Mouse (Mus musculus) right cerebral cortex, postnatal 4 days (tissue): ENCODE data around the gene Nat10.

Experiments used
- DNase-seq: peaks from one replicate; pipeline ENCODE4 v3.0.0-alpha.2; 2022

Gene Nat10

DNA sequence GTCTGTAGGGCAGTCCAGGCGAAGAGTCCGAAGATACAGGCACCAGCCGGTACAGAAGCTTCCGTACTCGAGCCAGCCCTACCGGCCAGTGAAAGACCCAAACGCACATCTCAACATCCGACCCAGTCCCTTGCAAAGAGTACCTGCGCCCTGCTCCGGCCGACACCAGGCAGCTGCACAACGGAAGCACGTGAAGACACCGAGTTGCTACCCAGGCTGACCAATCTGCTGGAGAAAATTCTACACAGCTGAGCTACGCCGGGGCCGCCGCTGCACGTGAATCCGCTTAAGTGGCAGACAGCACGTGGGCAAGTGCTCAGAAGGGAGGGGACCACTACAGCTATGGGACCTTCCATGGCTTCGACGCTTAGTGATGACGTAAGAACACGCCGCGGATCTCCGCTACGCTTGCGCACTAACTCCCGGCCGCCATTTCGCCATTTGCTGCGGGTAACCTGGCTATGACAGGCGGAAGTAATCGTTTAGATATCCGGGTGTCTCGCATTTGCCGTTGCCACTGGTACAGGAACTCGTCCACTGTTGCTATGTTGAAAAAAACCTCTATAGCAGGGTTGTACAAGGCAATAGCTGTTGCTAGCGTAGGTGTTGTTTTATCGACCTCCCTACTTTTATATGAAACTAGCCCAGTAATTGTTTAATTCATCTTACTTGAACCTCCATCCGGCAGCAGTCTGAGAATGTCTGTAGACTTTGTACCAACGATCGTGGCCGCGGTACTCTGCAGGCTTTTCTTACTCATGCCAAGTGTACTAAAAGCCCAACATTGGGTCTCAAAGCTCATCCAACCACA lies at the start of gene Nat10:
TSS of gene Nat10 (minus strand) at position 365 of the 811 bp plus-strand sequence.
- peak; percentile 98 for DNase-seq

DNA sequence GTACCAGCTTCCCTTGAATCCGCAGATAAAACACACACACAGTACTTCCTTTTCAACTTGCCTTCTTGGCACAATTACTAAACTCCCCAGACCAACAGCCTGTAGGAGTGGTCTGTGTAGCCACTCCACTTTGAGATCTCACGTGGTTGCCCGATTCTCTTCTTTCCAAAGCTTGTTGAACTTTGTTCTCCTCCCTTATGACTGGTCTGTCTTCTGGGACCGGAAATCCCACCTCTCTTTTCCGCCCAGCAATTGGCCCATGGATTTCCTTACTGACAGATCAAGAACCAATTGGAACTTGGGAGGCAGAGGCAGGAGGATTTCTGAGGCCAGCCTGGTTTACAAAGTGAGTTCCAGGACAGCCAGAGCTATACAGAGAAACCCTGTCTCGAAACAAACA lies 49.3 kb upstream of the Nat10 start:
- DNase-seq = no peak

DNA sequence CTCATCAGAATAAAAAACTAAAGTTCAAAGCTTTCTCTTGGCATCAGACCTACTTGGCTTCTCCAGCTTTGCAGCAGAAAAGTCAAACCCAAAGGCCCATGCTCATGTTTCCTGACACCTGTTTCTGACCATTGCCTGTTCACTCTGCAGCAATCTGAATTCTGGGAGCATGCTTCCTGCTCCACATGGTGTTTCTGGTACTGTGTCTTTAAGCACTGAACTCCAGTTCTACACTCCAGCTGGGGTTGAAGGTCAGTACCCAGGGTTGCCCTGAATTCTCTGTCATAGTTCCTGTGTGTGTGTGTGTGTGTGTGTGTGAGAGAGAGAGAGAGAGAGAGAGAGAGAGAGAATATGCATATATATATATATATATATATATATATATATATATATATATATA lies 47.4 kb upstream of the Nat10 start:
- DNase-seq = no peak

DNA sequence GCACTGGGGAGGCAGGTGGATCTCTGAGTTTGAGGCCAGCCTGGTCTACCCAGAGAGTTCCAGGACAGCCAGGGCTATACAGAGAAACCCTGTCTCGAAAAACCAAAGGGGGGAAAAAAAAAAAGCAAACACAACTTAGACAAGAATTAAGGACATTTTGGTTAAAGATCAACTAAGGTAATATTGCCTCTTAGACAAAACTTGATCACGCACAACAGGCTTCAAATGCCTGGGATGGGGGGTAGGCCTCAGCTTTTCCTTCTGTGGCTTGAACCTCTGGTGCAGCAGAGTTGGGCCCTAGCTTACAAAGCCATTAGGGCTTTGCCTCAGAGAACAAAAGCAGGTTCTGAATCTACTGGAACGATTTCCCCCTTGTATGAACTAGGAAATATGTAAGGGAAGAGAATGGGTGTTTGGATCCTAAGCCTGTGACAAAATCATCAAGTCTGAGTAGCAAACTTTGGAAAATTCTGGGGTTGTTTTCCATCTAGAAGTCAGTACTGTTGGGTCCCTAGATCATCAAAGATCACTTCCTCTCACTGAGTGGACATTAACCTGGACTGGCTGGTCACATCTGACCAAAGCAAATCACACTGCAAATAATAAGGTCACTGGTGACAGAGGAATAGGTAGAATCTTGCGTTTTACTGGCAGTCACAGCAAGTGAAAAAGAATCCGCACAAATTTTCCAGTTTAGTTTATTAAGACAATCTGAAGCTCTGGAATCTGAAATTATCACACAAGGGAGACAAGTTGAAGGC lies 42.9 kb upstream of the Nat10 start:
- no peak for DNase-seq

DNA sequence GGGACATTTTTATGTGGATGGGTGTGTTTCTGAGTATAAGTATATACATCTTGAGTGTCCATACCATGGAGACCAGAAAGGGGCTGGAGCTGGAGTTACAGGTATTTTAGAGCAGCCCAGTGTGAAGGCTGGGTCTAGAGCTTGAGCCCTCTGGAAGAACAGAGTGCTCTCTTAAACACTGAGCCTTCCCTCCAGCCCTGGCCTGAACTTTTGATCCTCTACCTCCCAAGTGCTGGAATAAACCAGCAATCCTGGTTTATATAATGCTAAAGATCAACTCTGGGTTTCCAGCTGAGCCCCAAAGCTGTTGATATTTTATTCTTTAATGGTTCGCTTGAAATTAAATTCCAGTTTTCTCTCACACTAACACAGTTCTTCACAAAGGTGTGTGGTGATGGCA lies 41.4 kb upstream of the Nat10 start:
- no peak for DNase-seq

DNA sequence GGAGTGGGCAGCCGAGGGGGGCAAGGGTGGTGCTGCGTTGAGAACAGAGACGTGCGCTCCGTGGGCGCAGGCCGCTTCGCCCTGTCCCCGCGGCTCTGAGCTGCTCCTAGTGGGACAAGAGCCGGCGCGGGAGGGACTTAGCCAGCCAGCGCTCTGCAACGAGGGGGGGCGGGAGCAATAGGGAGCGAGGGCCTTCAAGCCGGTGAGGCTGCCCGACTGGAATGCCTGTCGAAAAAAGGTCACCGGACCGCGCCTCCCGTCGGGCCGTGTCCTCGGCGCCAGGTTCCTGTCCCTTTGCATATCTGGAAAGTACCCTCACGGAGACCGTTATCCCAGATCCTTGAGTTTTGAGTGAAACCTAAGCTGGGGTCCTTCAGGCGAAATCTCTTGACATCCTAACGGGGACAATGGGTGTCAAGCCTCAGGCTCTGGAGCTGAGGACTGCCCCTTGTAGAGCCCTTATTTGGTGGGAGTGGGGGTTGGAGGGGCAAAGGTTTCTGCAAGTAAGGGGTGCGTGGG lies 36.5 kb upstream of the Nat10 start, which contains the start of gene Caprin1:
TSS of gene Caprin1 (minus strand) at position 159 of the 519 bp plus-strand sequence.
- peak; percentile 90 for DNase-seq

DNA sequence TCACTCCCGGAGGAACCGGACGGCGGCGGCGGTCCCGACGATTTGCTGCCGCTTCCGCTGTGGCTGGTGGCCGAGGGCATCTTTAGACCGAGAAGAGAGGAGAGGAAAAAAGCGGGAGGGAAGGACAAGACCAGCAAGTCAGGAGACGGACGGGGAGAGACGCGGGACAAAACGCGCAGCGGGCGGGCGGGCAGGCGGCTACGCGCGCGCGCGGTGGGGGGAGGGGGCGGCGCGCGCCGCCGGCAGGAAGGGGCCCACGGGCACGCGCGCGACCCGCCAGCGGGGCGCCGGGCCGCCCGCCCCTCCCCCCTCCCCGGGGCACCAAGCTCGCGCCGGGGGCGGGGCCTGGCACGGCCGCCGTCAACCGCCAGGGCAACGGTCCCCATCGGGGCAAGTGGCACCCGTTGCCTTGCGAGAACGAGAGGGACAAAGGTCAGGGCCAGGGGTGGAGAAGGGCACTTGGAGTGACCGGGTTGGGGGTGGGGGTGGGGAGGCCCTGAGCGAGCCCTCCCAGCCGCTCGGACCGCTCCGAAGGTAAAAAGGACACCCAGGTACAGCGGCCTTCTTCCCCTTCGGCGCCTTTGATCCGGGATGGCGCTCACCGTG lies 35.9 kb upstream of the Nat10 start:
- peak; percentile 87 for DNase-seq

DNA sequence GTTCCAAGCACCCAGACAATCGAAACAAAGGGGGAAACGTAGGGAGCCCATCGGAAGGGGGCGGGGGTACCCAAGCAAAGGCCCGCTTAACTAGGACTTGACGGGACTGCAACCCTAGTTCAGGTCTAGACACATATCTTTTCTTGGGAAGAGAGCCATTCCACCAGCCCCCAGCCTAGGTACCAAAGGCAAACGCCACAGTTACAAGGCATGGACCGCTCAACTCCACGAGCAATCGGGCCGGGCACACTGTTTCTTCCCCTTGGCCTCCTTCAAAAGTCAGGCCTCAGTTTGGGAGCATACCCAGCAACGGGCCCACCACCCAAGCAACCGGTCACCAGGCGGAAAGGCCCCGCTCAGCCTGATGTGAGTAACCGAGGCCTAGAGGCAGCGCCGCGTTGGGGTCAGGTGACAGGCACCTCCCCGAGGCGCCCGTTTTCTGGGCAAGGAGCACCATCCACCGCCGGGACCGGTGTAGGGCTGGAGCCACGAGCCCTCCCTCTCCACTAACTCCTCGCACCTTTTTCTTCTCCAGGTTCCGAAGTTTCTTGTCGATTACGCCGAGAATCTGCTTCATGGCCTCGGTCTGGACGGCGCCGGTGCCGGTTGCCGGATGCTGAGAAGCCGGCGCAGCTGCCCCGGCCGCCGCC lies 35.3 kb upstream of the Nat10 start:
- peak; percentile 55 for DNase-seq

DNA sequence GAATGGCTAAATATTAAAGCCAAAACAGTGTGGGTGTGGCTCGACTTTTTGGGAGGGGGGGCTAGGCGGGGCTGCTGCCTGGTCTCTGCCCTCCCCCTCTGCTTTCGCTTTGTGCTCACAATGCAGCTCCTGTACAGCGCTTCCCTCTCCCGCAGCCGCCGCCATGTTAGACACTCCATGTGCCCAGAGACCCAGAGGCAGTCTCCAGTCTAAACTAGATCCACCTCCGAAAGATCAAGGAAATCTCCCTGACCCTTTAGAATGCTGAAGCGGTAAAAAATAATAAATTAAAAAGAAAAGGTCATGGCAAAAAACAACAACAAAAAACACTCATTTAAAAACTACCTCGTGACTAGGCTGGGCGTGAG lies 34.8 kb upstream of the Nat10 start:
- DNase-seq = peak; percentile 59

DNA sequence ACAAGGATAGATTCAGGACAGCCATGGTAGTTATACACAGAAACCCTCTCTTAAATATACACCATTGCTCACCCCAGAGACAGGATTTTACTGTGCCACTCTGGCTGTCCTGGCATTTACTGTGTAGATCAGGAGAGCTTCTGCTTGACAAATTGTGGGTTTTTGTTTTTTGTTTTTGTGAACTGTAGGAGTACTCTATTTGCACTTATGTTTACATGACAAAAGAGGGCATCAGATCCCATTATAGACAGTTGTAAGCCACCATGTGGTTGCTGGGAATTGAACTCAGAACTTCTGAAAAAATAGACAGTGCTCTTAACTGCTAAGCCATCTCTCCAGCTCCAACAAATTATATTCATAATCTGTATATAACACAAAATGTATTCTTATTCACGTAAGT lies 30.9 kb upstream of the Nat10 start:
- DNase-seq = no peak

DNA sequence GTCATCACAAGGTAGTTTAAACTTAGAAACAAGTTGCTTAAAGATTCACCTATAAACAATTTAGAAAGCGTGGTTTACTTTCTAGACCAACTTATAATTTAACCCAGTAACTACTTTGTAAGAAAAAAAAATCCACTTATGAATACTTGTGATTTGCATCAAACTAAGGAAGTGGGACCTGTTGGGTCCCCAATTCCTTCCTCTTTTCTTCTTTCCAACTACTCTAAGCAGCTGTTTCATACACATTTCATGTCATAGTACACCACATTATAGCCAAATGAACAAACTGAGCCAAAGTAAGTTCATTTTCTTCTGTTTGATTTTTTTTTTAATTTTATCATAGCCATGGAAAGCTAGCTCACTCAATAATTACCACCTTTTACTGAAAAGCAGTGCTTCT lies 24.7 kb upstream of the Nat10 start:
- no peak for DNase-seq

DNA sequence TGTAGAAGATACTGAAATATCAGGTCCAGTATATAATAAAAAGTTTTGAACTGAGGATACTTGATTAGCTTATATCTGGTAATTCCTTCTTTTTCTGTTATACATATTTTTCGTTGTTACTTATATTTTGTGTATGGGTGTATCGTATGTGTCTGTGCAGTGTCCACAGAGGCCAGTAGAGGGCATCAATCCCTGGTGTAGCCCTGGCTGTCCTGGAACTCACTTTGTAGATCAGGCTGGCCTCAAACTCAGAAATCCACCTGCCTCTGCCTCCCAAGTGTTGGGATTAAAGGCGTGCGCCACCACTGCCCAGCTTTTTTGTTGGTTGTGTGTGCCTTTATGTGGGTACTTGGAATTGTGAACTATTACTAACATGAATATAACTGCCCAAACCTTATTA lies 23.6 kb upstream of the Nat10 start:
- no peak for DNase-seq

DNA sequence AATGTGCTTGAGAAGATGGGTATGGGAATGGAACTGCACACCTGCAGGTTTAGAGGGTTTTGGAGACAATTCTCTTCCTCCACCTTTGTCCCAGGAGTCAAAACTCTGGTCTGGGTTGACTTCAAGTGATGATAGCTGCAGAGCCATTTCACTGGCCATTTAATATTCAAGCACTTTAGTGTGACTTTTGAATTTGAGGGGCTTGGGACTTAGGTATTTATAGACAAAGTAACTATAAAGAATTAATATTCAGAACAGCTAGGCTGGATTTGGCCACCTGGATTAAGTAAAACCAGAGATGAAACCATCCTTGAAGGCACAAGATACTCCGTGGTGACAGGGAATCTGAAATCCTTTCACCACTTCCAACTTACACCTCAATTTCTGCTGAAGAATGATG lies 1.4 kb upstream of the Nat10 start:
- DNase-seq = no peak

DNA sequence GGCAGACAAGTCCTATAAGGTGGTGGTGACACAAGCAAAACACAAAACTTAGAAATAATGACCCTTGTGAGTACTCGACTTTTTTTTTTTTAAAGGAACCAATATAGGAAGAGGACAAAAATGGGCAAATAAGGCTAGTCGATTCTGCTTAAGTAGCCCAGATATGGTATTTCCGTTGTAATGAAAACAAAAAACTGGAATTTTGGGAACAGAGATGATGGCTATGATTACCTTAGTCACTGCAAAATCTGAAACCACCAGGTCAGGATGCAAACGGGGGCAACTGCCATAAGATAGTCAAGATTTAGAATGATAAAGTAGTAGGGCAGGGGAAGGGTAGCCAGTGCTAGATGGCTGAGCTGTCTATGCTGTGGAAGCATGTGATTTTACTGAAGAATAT lies 923 bp upstream of the Nat10 start:
- no peak for DNase-seq

DNA sequence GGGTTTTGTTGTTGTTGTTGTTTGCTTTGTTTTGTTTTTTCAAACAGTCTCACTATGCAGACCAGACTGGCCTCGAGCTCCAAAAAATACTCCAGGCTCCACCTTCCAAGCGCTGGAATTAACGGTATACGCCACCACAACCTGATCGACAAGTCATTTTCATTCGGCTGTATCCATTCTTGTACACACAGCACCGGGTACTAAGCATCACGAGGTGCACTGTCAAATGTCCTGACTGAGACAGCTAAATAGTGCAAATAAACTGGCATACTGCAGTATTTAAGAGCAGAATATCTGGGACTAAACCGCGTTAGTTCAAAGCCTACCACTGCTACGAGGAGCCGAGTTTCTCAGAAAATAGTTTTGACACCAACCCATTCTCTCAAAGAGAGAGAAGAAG lies 649 bp downstream of the Nat10 start:
- no peak for DNase-seq

DNA sequence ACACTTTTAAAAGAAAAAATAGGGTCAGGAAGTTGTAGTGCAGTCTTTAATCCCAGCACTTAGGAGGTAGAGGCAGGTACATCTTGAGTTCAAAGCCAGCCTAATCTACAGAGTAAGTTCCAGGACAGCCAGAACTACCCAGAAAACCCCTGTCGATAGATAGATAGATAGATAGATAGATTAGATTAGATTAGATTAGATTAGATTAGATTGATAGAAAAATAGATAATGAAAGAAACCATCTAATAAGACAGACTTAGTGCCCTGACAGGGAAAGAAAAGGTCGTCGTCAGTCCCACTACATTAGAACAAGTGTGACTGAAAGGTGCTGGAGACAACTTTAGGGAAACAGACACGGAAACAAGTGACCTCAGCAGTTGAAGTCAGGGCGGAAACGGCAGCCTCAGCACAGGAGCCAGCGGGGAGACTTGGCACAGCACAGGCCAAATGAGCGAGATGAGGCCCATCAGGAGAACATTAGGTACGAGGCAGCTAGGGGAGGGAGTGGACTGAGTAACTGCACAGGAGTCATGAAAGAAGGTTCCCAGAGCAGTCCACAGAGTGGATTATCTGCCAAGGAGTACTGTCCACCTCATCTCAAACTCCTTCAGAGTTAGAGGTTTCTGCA lies 5.5 kb downstream of the Nat10 start:
- DNase-seq = no peak

DNA sequence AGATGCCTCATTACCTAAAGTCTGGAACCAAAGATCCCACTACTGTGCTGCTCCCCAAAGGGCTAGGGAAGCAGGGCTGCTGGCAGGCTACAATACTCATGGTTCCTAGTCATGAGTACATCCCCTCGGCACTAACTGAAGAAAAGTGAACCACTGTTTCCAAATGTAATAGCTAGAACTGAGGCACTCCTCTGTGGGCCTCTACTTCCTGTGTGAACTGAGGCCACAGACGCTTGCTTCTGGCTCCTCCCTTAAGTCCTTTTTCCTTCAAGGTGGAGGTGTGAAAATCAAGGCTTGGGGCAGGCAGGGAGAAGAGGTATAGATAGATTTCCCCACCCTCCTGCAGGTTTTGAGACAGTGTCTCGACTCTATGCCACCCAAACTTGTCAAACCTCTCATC lies 6.5 kb downstream of the Nat10 start:
- no peak for DNase-seq

DNA sequence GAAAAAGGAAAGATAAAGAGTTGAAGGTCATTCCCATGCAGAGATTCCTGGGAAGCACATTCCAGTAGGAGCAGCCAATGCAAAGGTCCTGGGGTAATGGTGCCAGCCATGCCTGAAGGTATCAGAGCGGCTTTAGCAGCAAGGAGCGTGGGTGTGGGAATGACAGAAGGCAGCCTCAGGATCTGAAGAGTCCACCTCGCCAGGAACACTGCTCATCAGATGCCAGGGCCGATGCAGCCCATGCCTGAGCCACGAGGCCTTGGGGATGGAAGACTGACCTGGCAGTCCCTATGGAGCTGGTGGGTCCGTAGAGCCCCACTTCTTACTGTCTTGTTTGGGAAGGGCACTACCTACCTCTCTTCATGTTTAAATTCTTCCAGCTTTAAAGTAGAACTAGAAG lies 9.3 kb downstream of the Nat10 start:
- no peak for DNase-seq

DNA sequence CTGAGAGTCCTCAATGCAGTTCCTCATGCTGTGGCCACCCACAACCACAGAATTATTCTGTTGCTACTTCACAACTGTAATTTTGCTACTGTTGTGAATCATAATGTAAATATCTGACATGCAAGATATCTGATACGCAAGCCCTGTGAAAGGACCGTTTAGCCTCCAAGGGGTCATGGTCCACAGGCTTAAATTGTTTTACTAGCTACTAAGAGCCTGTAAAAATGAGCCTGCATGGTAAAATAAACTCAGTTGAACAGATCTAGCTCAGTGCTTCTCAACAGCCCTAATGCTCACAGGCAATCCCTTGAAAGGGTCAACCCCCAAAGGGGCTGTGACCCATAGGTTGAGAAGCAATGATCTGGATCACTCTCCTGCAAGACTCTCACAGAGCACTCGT lies 12.0 kb downstream of the Nat10 start:
- DNase-seq = no peak

DNA sequence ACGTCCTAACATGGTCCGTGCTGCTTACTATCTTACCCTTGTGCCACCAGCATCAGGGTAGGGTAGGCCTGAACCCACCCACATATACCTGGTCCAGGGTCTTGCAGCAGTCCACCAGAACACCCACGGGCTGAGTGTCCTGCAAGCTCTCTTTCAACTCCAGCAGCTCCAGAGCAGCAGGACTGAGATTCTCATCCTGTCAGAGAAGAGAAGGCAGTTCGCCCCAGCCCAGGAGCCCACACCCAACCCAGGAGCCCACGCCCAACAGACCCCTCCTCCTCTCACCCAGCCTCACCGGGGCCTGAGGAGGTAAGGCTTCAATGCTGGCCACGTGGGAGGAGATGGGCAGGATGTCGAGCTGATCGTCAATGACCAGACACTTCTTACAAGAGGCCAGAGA lies 13.2 kb downstream of the Nat10 start:
- no peak for DNase-seq

DNA sequence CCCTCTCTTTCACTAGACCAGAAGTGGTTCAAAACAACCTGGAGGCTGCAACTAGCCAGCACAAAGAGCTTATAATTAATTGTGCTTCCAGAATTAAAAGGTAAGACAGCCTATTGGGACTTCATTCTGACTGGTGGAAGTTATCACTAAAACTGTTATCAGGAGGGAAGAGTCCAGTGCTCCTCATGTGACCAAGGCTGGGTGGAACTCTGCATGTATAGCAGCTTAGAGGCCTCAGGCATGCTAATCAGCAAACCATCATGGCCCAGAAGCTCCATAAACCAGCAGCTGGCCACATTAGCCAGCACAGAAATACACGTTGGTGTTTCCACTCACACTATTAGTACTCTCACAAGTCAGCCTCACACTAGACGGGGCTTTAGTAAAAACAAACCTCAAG lies 14.3 kb downstream of the Nat10 start:
- DNase-seq = no peak

DNA sequence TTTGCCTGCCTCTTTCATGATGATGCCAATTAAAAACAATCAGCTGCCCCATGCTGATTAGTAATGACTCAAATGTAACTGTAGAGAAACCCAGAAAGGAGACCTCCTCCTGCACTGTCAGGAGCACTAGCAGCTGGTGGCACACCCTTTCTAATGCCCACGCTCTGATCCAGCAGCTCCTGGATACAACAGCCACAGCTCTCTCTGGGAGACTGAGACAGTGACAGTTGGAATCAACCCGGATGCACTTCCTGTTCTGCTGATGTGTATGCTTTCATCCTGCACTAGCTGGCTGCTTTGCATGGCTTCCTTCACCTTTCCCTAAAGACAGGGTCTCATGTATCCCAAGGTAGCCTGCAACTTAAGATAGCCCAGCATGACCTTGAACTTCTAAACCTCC lies 15.0 kb downstream of the Nat10 start:
- DNase-seq = no peak

DNA sequence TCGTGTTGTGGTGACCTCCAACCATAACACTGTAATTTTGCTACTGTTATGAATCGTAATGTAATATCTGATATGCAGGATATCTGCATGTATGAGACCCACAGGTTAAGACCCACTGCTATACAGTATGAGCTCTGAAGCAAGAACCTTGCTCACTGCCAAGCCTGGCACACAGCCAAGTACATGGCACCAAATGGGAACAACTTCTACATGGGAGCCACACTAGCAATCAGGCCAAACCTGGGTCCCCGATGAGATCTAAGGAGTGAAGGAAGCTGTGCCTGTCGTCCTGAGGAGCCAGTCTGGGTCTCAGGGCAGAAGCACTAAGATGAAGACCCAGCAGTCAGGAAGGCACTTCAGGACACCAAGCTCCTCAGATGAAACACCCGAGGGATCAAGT lies 15.6 kb downstream of the Nat10 start:
- DNase-seq = peak; percentile 24
